Mouse (Mus musculus) forelimb bud, embryonic 11.5 days (tissue): ENCODE data around the gene Defb47.

ENCODE experiments used
- DNase-seq: peaks from one replicate; pipeline ENCODE4 v3.0.0-alpha.2; 2012; ENCODE audit warnings: low read depth, low spot score

Gene Defb47

DNA sequence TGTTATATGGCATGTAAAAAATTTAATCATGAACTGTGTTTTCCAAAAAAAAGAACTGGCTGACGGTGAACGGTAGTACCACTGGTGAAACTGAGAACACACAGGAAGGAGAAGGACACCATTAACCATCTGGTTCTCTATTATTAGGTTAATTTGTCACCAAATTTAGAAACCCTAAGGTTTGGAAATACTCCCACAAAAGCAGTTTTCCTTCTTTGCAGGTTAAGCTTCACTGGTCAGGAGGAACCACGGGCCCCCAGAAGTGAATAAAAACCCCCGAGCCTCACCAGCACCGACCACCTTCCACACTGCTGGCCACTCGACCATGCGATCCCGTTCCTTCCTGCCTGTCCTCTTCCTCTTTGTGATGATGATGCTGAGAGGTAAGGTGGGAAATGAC, at the start of gene Defb47:
Gene Defb47 (plus strand): TSS at position 301 of the 400 bp plus-strand sequence.
- no peak for DNase-seq

DNA sequence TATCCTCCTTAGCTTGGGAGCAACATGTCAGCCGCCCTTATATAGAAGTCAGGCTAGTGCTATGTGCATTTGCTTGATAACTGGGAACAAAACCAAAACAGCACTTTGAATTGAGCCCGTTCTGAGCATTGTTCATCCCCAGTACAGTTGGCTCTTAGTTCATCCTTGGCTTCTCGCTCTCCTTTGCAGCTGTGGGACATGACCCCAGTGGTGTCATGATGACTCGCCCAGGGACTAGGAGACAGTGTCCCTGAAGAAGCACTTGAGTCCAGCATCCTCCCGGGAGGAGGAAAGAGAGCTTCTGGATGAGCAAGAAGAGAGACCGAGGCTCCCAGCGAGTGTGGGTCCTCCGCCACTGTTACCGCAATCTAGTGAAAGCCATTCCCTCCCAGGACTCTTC, 41.8 kb upstream of the Defb47 start:
- DNase-seq = no peak

DNA sequence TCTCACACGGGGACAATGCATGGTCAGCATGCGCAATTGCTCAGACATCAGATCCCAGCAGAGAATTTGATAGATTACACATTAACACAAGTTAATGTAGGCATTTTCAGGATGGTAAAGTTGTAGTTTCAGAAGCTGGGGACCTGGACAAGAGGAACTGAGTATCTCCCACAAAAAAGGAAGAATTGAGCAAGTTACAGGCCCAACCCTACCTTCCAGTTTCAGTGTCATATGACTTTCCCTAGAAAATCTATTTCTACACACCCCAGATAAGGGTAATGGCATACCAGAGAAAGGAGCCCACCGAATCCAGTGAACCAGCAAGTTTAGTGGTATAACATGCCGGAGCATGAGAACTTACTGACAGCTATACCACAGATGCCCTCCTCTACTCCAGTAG, 34.2 kb upstream of the Defb47 start:
- DNase-seq = no peak

DNA sequence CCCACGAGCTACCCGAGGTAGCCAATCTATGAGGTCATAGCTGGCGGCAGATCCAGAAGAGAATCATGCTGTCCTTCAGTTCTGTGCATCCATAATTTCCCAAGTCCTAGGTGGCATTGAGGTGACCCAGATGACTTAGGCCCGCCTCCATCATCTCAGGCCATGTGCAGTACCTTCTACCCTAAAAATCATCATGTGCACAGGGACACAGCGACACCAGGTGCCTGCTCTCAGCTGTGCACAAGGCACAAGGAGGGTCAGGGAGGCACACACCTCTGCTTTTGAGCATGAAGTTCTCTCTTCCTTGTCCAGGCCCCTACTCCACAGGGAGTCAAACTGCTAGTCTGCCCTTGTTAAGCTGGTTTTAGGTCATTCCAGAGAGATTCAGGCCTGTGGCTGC, 32.5 kb upstream of the Defb47 start:
- no peak for DNase-seq

DNA sequence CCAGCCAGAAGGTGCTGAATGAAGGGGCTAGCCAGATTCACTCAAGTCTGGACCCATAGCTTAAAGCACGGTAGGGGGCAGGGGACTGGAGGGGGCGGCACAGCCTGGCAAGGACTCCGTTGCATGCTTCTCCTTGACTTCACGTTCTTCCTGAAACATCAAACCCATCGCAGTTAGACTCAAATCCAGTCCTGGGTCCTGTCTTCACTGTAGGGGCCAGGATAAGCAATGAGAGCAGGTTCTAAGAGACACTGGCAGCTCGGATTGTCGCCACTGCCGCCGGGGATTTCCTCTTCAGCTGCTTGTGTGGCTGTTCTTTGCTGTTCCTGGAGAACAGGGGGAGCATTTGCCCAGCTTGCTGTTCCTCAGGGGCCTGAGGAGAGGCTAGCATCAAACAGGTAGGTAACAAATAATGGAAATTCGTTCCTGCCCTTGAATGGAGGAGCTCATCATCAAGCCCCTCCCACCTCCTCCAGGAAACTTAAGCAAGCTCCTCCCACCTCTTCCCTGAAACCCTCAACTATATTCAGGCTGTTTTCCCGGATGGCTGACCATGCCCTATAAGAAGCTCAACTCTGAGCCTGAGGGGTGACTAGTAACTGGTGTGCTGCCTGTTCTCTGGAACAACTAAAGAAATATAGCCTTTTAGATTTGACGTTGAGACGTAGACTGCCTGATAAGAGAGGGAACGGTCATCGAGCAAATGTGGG, 31.9 kb upstream of the Defb47 start:
- no peak for DNase-seq

DNA sequence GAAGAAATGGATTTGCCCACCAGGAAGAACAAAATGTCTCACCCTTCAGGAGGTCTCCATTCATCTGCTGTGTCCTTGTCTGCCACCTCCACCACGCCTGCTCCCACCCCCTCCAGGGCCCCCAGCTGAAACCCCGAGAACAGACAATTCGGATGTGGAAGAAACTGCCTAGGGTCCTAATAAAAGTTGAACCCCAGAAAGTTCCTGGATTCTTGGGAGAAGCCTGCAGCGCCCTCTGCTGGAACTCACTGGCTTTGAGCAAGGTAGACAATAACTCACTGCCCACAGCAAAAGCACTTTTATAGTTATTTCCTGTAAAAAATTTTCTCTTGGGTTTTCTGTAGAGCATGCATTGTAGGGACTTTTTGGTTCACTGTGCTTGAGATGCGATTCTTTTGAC, 22.8 kb upstream of the Defb47 start:
- peak; percentile 68 for DNase-seq

DNA sequence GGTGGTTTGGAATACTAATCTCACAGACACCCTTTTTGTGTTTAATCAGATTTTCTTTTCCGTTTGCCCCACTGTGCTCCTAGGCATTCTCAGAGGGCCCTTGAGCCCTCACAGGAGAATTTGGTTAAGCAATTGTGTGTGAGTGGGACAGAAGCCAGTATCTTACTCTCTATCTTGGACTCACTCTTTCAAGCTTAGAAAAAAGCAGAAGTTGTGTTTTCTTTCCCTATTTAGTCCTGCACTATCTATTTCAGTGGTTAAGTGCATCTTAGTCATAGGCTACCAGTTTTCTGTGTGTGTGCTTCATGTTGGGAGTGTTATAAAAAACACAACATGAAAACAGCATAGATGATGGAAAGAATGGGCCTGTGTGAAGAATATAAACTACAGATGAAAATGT, 18.1 kb upstream of the Defb47 start:
- DNase-seq = no peak

DNA sequence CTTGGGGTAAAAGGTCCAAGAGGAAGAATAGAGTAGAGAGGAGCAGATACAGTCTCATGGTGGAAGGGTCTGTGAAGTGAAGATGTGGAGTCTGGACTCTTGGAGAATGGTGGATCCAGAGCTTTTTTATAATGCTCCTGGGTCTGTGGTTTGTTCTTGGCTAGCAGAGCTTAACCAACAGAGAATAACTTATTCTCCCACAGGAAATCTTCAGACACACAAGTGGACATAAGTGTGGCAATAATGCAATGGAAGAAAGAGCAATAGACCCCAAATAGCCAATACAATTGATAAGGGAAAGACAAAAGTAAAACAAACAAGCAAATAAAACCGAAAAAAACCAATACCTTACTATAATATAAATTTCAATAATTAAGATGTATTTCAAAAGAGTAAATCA, 13.5 kb upstream of the Defb47 start, which contains the start of gene Defb48:
Gene Defb48 (minus strand): TSS at position 101 of the 400 bp plus-strand sequence.
- DNase-seq = no peak

DNA sequence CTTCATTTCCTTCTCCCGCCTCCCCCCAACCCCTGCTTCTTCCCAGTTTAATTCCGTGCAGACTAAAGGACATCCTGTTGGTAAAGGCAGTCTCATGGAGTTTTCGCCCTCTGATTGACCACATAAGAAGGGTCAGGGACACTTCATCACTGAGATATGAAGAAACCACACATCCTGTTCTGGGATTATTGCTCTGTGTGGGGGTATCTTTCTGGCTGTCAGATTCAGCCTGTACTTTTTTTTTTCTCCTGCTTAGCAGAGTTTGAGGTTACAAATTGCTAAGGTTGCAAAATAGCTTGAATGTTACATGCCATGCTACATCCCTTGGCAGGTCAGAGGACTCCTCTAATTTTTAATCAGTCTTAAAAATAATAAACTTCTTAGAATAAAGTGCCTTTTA, 6.6 kb upstream of the Defb47 start:
- DNase-seq = no peak

DNA sequence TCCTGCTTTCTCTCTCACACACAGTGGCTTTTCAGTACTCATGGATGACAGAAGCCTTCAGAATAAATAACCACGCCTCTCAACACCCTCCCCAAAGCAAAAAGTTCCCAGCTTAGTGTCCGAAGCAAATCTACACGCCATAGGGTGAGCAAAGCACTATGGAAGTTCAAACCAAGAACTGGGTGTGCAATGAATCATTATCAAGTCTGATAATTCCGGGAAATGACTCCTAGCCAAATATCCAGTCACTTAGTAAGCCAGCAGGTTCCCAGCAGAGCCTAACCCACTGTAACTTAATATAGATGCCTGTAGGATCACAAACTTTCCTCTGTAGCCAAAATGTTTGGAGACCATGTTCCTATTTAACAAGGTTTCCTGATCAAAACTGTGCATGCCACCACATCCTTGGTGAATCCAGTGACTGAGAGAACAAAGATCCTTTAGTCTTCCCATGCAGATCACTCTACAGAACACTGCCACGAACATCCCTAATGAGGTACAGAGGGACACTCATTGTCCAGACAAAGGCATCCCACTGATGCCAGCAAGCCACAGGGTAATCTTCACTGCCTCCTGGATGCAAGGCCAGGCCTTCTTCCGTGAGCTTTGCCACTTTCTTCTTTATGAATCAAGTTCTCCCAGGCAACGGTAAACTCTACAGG, 5.9 kb upstream of the Defb47 start:
- DNase-seq = no peak

DNA sequence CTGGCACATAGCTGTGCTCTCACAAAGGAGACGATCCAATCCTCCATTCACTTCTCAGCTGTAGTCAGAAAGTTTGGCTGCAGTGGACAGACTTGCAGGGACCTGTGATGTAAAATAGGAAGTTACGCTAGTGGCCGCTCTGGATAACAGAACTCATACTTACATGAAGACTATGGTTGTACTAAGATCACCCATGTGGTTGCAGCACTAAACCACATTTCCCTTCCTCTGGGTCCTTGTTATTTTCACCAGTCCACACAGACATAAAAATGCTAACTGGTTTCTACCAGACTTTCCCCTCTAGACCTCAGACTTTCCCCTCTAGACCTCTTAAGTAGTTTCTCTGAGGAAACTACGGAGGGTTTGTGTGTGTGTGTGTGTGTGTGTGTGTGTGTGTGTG, 1.1 kb downstream of the Defb47 start:
- DNase-seq = no peak

DNA sequence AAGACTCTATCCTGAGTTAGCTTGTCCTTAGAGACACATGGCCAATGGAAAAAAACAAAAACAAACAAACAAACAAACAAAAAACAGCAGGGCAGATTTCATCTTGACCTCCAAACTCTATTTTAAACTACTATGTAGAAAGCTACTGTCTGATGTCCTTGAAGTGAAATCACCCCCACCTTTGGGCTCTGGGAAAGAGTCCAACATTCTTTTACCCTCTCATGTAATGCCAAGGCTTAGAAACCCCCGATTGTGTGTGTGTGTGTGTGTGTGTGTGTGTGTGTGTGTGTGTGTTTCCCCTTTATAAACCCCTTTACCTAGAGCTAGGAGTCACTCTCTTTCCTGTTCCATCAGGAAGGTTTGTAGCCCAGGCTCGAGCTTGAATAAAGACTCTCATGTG, 4.7 kb downstream of the Defb47 start:
- DNase-seq = no peak

DNA sequence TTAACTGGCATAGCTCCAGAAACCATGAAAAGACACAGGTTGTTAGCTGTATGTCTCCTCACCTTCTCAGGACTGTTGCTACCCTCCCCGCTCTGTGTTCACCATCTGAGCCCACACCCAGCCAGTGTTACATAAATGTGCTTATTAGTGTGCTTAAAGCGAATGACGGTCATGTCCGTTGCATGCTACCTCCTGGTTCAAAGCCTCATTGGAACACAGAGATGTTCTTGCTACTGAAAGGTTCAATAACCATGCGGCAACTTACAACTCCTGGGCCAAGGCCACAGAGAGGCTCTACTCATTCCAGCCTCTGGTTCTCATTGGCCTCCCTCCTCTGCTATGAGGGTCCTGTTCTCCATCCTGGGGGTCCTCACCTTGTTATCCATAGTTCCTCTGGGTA, 13.6 kb downstream of the Defb47 start, which contains the start of gene Defb43:
Gene Defb43 (plus strand): TSS at position 301 of the 400 bp plus-strand sequence.
- DNase-seq = no peak

DNA sequence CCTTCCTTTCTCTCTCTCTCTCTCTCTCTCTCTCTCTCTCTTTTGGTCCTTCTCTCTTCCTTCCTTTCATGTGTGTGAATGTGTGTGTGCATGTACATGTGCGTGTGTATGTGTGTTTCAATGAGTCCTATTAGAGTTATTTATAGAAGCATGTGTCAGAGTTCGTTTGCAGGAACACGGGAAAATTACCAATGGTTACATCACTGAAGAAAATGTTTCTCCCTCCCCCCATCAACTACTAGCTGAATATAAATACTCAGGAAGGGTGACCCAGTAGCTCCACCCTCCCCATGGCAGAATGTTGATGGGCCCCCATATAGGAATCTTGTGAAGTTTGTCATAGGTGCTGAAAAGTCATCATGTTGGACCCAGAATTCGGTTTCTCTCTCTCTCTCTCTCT, 15.2 kb downstream of the Defb47 start:
- DNase-seq = no peak

DNA sequence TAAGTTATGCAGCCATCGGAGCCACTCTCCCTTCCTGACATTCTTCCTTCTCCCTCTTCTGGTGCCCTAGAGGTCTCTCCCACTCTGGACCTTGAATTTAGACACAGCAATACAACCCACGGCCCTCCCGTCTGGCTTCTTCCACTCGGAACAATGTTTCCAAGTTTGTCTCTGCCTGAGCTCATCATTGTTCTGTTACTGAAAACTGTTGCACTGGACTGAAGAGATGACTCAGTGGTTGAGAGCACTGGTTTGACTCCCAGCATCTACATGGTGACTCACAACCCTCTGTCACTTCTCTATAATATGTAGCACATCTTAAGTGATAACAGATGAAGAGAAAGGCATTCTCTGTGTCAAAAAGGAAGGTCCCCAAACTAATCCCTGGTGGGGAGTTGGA, 16.8 kb downstream of the Defb47 start:
- DNase-seq = no peak

DNA sequence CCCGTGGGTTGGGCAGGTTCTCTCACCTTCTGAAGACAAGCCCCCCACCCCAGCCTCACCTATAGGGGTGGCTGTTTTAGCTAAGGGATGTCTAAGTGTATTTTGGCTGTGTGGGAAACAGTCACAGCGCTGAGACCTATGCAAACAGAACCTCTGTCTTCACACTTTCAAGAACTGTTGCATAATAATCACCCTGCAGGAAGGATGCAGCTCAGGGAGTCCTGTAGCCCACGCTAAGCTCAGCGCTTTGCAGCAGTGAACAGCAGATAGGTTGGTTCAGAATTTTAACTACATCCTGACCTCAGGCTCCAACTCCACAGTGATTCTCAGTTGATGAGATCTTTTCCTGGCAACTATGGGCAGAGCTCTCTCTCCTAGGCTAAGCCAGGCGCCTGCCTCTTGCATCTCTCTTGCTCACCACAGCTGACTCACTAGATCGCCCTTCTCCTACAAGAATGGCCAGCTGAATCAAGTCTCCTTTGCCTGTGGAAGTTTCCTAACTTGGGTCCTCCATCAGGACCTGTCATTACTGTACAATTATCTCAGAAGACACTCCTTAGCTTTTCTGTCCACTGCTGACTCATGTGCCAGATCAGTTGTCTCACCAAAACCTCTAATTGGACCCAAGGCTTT, 22.8 kb downstream of the Defb47 start:
- no peak for DNase-seq

DNA sequence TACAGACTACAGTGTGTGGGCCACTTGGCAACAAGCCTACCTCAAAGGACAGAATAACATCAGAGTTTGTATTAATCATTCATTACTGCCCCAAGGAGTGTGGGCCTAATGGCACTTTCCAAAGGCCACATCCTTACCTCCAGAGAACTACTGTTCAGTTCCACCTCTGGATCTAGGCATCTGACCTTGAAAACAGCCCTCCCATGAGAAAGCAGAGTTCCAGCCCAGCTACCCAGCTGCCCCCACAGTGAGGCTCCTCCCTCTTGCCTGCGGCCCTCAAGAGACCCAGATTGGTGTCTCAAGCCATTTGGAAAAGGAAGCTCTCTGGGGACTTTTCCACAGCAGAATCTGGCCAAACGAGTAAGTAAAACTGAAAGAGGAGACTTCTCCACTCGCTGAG, 48.8 kb downstream of the Defb47 start, which contains the start of gene Defb42:
Gene Defb42 (plus strand): TSS at position 301 of the 400 bp plus-strand sequence.
- no peak for DNase-seq

DNA sequence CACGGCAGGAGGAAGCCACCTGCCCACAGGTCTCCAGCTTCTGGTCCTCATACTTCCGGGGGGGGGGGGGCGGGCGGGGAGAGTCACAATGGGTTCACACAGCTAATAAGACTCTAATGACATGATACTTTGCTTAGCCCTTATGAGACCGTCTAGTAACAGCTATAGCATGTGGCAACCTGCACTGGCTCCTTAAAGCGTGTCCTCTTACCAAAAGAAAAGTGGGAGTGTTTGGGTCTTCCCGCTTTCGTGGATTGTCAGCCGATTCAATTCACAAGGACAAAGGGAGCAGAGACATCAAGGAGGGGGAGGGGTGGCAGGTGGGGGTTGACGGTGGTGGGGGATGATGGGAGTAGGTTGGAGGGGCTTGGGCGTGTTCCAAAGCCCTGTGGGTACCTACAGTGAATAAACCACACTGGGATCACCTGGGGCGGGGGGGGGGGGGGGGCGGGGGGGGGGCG, 52.1 kb downstream of the Defb47 start, which contains the start of gene Defb30:
Gene Defb30 (minus strand): TSS at position 51 of the 461 bp plus-strand sequence.
- no peak for DNase-seq
